Mouse (Mus musculus): ENCODE measurements at regions not wholly inside any gene's neighbourhood (a gene's known extent, or its start where the extent isn't known, plus 50 kb on each side); places are given as distances from the start of the nearest gene placed in this dataset.

- no peak for DNase-seq (ENCODE audit: low spot score)
These were observed 76.5 kb upstream of the P2ry1 start for GRCm38 (mm10) chr3:60926024-60926547.

GRCm38 (mm10) chr3:60928910-60929309, 73.7 kb upstream of the P2ry1 start:
- peak; percentile 1 for DNase-seq (ENCODE audit: low spot score)

GRCm38 (mm10) chr3:60934492-60934891, 68.1 kb upstream of the P2ry1 start:
- DNase-seq (ENCODE audit: low spot score), result no peak

GRCm38 (mm10) chr3:60941451-60941850, 61.1 kb upstream of the P2ry1 start:
- no peak for DNase-seq (ENCODE audit: low spot score)

GRCm38 (mm10) chr3:60948897-60949296, 53.7 kb upstream of the P2ry1 start:
- DNase-seq (ENCODE audit: low spot score), result no peak

Data from lung, postnatal 25 days (tissue).